ENCODE assay signal across 9 mouse cellular contexts in genomic region chr6:90660398-90661028, GRCm38 (mm10). TPM values are rescaled to one million over a fixed set of nuclear protein-coding genes. Genes with fewer than 3 reads are reported as not detected.
DNase-seq lines count a peak whose midpoint lies in the region; ATAC-seq and TF ChIP-seq lines count a peak whose summit lies in the region.
"Had no signal": no experiment of that assay in that cellular context is flagged by ENCODE, and none has a peak within 500 bp of the region (broad histone marks: within the 10 kb centered on the region; RNA-seq: fewer than 3 reads in every experiment).

No protein-coding gene starts in this region.

- no peaks in the 10 kb centered on the region for H3K9me3 ChIP-seq in heart, embryonic 15.5 days (replicated peaks)
- no peaks in the 10 kb centered on the region for H3K9me3 ChIP-seq in liver, postnatal 0 days (ENCODE audit: low read length)

- DNase-seq in heart, adult 9 months (ENCODE audit: low spot score in 2 of 2): no peak
- DNase-seq in ovary, adult 18-20 months (ENCODE audit: low spot score): peak; percentile 41
- DNase-seq in ovary, postnatal 14 days (ENCODE audit: low spot score): no peak
- no peak for DNase-seq in liver, postnatal 0 days
- no peak for DNase-seq in gastrocnemius, postnatal 10 days
- no peak for DNase-seq in gastrocnemius, postnatal 25 days
- DNase-seq: kidney, adult 8-10 months; thymus, adult 18-20 months had no signal

- no peak overlapping the region for H3K9ac ChIP-seq in heart, embryonic 15.5 days
- no peak overlapping the region for H3K9ac ChIP-seq in liver, postnatal 0 days (replicated peaks)

- H3K4me1 ChIP-seq in heart, embryonic 15.5 days (replicated peaks): peaks cover 32% of the 10 kb centered on the region
- H3K4me1 ChIP-seq in liver, postnatal 0 days (ENCODE audit: insufficient read depth): no peaks in the 10 kb centered on the region

- ATAC-seq in heart, embryonic 15.5 days (replicated peaks; ENCODE audit: insufficient number of reproducible peaks, insufficient read depth, low FRiP score, low read depth): no peak
- ATAC-seq in liver, postnatal 0 days: no peak

- no peak for TF ChIP-seq EP300 in liver, postnatal 0 days (IDR thresholded peaks at IDR 0.05; ENCODE audit: low read depth)

- TF ChIP-seq CTCF in liver, postnatal 0 days (IDR thresholded peaks at IDR 0.05; ENCODE audit: low read depth): no peak

- no peak overlapping the region for H3K4me3 ChIP-seq in heart, embryonic 15.5 days
- H3K4me3 ChIP-seq in liver, postnatal 0 days (ENCODE audit: low read depth, low read length): no peak overlapping the region

- no peak overlapping the region for H3K4me2 ChIP-seq in heart, embryonic 15.5 days
- H3K4me2 ChIP-seq in liver, postnatal 0 days (ENCODE audit: low read depth, low read length): no peak overlapping the region

- 72% methylated on average over 20 of the region's 20 CpGs for WGBS in heart, embryonic 15.5 days
- 76% methylated on average over 20 of the region's 20 CpGs for WGBS in liver, postnatal 0 days (ENCODE audit: insufficient replicate concordance)

- H3K27ac ChIP-seq in heart, embryonic 15.5 days: peak overlapping the region; percentile 49
- H3K27ac ChIP-seq in liver, postnatal 0 days (ENCODE audit: low read depth): 0 out of 2 replicates have a peak overlapping the region, but pooled peaks have one; percentile 2

- peaks cover 30% of the 10 kb centered on the region for H3K36me3 ChIP-seq in heart, embryonic 15.5 days
- H3K36me3 ChIP-seq in liver, postnatal 0 days (replicated peaks; ENCODE audit: insufficient read depth, low read length): peaks cover 18% of the 10 kb centered on the region

- no peaks in the 10 kb centered on the region for H3K27me3 ChIP-seq in heart, embryonic 15.5 days
- no peaks in the 10 kb centered on the region for H3K27me3 ChIP-seq in liver, postnatal 0 days (ENCODE audit: insufficient read depth, low read length)

RNA-seq across cellular contexts. Expression of gene Slc41a3, which starts 56.0 kb away (rescaled TPM):
- 10.7 and 12.0 TPM in 2 replicates for polyA plus RNA-seq in heart, embryonic 15.5 days (2015; fragmentation: Nextera tagmentation; extraction: Ambion mirVana)
- polyA plus RNA-seq in liver, postnatal 0 days (2015; fragmentation: Nextera tagmentation; extraction: Ambion mirVana): 23.2 and 23.4 TPM in 2 replicates
- total RNA-seq in gastrocnemius, postnatal 10 days (2021): 10 to 100 TPM; 52.9 to 60.3 TPM
- total RNA-seq in gastrocnemius, postnatal 25 days (2021): 10 to 100 TPM; 58.4 to 76.2 TPM
